Mouse (Mus musculus) midbrain, embryonic 15.5 days (tissue): ENCODE measurements around the gene Olfr1311. TPM values are rescaled to one million over a fixed set of nuclear protein-coding genes. Genes with fewer than 3 reads are reported as not detected.
"Not testable (repeated sequence)": the region's sequence is repeated elsewhere in the genome, so short reads cannot be mapped to it uniquely, and the experiment has no call there.

Experiments
- ATAC-seq: fragments of 200-750 bp; cut with Nextera tagmentation; replicated peaks from 2 replicates; pipeline ENCODE4 v1.8.0; 2017; ENCODE audit warnings: moderate TSS enrichment
- H3K27ac ChIP-seq: fragments of 300-500 bp; sonication (generic); 2 replicates; pipeline ENCODE4 v1.5.1; 2015; ENCODE audit warnings: mild to moderate bottlenecking, inconsistent platforms
- H3K27me3 ChIP-seq: fragments of 300-500 bp; sonication (generic); replicated peaks from 2 replicates; pipeline ENCODE4 v1.6.1; 2015; ENCODE audit warnings: inconsistent platforms
- H3K36me3 ChIP-seq: fragments of 300-500 bp; sonication (generic); replicated peaks from 2 replicates; pipeline ENCODE4 v1.6.1; 2015; ENCODE audit warnings: inconsistent platforms
- H3K4me1 ChIP-seq: fragments of 300-500 bp; sonication (generic); 2 replicates; pipeline ENCODE4 v1.6.1; 2015; ENCODE audit warnings: inconsistent platforms
- H3K4me2 ChIP-seq: fragments of 300-500 bp; sonication (generic); 2 replicates; pipeline ENCODE4 v1.6.1; 2015; ENCODE audit warnings: inconsistent platforms, mild to moderate bottlenecking, moderate library complexity
- H3K4me3 ChIP-seq: fragments of 300-500 bp; sonication (generic); 2 replicates; pipeline ENCODE4 v1.5.1; 2015; ENCODE audit warnings: mild to moderate bottlenecking, inconsistent platforms
- H3K9ac ChIP-seq: fragments of 300-500 bp; sonication (generic); 2 replicates; pipeline ENCODE4 v1.6.1; 2015; ENCODE audit warnings: mild to moderate bottlenecking, inconsistent platforms
- H3K9me3 ChIP-seq: fragments of 300-500 bp; sonication (generic); 2 replicates; pipeline ENCODE4 v1.6.1; 2016; ENCODE audit warnings: inconsistent platforms
- WGBS: fragments of 180-500 bp; shearing (Covaris S2); methylation state at CpG from one replicate; pipeline ENCODE4 v1.1.7; 2015; ENCODE audit warnings: mixed read lengths; 5-methylcytosine and 5-hydroxymethylcytosine counted together
- polyA plus RNA-seq: library from polyadenylated mRNA; unstranded; fragments of >200 nt; fragmentation: Nextera tagmentation; extraction: Ambion mirVana; gene quantifications from 2 replicates; pipeline ENCODE4 v1.2.1, GENCODE M21; 2015

The Olfr1311 gene
- polyA plus RNA-seq: not detected in 2 replicates

GRCm38 (mm10) chr2:112024312-112024711 lies at the start of gene Olfr1311:
Gene Olfr1311, minus strand, starts transcription at chr2:112024412.
- WGBS: 95% methylated on average over 2 of the region's 2 CpGs
- no peaks in the 10 kb centered on the region for H3K4me1 ChIP-seq
- H3K36me3 ChIP-seq: no peaks in the 10 kb centered on the region
- H3K9ac ChIP-seq: no peak within 1 kb of the TSS
- H3K9me3 ChIP-seq: no peaks in the 10 kb centered on the region
- no peak within 1 kb of the TSS for H3K4me3 ChIP-seq
- no peak within 1 kb of the TSS for H3K27ac ChIP-seq
- no peak for ATAC-seq
- no peak within 1 kb of the TSS for H3K4me2 ChIP-seq
- H3K27me3 ChIP-seq: no peaks in the 10 kb centered on the region

GRCm38 (mm10) chr2:112050138-112050537 lies 25.9 kb upstream of the Olfr1311 start, which contains the start of gene Olfr1312:
Gene Olfr1312, minus strand, starts transcription at chr2:112050238.
- Histone ChIP-seq H3K4me3 (no peak within 1 kb of the TSS), H3K9me3 (no peaks in the 10 kb centered on the region), H3K4me2 (no peak within 1 kb of the TSS), H3K36me3 (no peaks in the 10 kb centered on the region), H3K4me1 (no peaks in the 10 kb centered on the region), H3K27me3 (no peaks in the 10 kb centered on the region), H3K9ac (no peak within 1 kb of the TSS), H3K27ac (no peak within 1 kb of the TSS)
- no peak for ATAC-seq
- 31% methylated on average over 1 of the region's 1 CpGs for WGBS

DNA sequence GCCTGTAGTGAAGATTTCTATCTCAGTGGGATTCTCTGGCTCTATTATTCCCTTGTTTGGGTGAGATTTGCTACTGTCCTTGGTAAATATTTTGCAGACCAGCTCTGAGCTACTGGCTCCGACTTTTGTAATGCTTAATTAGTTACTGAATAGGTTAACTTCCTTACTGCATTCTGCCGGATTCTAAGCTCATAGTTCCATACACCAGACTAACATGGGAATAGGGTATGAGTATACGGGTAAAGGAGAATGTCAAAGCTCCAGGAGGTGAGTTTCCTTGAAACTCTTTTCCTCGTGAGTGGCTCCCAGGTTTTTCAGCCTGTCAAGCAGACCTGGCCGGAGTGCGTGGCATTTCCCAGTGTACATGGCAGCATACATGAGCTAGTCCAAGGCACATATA lies 2.8 kb upstream of the Olfr1311 start:
- H3K27me3 ChIP-seq, H3K4me3 ChIP-seq, H3K36me3 ChIP-seq, ATAC-seq, H3K4me1 ChIP-seq, H3K9ac ChIP-seq, H3K4me2 ChIP-seq, H3K27ac ChIP-seq, H3K9me3 ChIP-seq: not testable (repeated sequence)
- 58% methylated on average over 6 of the region's 6 CpGs for WGBS

- no peak overlapping the region for H3K9ac ChIP-seq
- WGBS: 83% methylated on average over 3 of the region's 3 CpGs
- no peak overlapping the region for H3K4me3 ChIP-seq
- no peak overlapping the region for H3K4me2 ChIP-seq
- no peak for ATAC-seq
- no peaks in the 10 kb centered on the region for H3K27me3 ChIP-seq
- no peaks in the 10 kb centered on the region for H3K36me3 ChIP-seq
- no peaks in the 10 kb centered on the region for H3K9me3 ChIP-seq
- H3K27ac ChIP-seq: no peak overlapping the region
- H3K4me1 ChIP-seq: no peaks in the 10 kb centered on the region
Observed at GRCm38 (mm10) chr2:112014900-112015299, 9.3 kb downstream of the Olfr1311 start.

DNA sequence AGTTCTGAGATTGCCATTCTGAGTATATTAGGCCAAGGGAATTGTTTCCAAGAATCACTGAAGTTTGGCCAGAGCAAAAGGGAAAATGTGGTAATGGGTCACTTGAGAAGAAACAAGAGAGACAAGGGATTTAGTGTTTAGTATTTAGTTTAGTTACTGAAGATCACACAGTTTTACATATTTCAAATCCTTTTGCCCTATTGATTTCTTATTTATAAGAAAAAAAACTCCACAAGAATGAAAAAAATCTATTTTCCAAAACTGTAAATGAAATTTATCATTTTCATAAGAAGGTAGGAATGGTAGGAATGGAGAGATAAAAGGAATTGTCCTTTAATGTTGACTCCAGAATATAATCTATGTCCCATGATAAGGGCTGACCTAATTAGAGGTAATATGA lies 11.6 kb downstream of the Olfr1311 start, which contains the start of gene Olfr1310:
Gene Olfr1310 (minus strand): TSS at position 101 of the 400 bp plus-strand sequence.
- Histone ChIP-seq H3K9ac (no peak within 1 kb of the TSS), H3K36me3 (no peaks in the 10 kb centered on the region), H3K4me2 (no peak within 1 kb of the TSS), H3K4me3 (no peak within 1 kb of the TSS), H3K9me3 (no peaks in the 10 kb centered on the region), H3K27me3 (no peaks in the 10 kb centered on the region), H3K4me1 (no peaks in the 10 kb centered on the region), H3K27ac (no peak within 1 kb of the TSS)
- no peak for ATAC-seq

- Histone ChIP-seq H3K27ac (no peak within 1 kb of the TSS), H3K9ac (no peak within 1 kb of the TSS), H3K27me3 (no peaks in the 10 kb centered on the region), H3K36me3 (no peaks in the 10 kb centered on the region), H3K4me1 (no peaks in the 10 kb centered on the region), H3K4me2 (no peak within 1 kb of the TSS), H3K9me3 (no peaks in the 10 kb centered on the region), H3K4me3 (no peak within 1 kb of the TSS)
- no peak for ATAC-seq
- WGBS: 76% methylated on average over 1 of the region's 1 CpGs
Observed at GRCm38 (mm10) chr2:111990181-111990580, 34.0 kb downstream of the Olfr1311 start, which contains the start of gene Olfr1309. Gene Olfr1309, minus strand, starts transcription at chr2:111990281.

Other genes starting within 250 kb of the Olfr1311 start
- not detected in 2 replicates for gene Olfr1302, start 247.0 kb downstream of the Olfr1311 start, polyA plus RNA-seq
- not detected in 2 replicates for gene Olfr1303, start 204.1 kb downstream of the Olfr1311 start, polyA plus RNA-seq
- gene Olfr1305, start 147.3 kb downstream of the Olfr1311 start, polyA plus RNA-seq: not detected in 2 replicates
- gene Olfr1306, start 108.1 kb downstream of the Olfr1311 start, polyA plus RNA-seq: not detected in 2 replicates
- gene Olfr1307, start 75.0 kb downstream of the Olfr1311 start, polyA plus RNA-seq: 0.01 TPM in 1 of 2 replicates, not detected in the other
- not detected in 2 replicates for gene Olfr1308, start 59.5 kb downstream of the Olfr1311 start, polyA plus RNA-seq
- not detected in 2 replicates for gene Olfr1309, start 34.1 kb downstream of the Olfr1311 start, polyA plus RNA-seq
- gene Olfr1310, start 11.7 kb downstream of the Olfr1311 start, polyA plus RNA-seq: not detected in 2 replicates
- not detected in 2 replicates for gene Olfr1312, start 25.8 kb upstream of the Olfr1311 start, polyA plus RNA-seq
- not detected in 2 replicates for gene Olfr1313, start 53.4 kb upstream of the Olfr1311 start, polyA plus RNA-seq
- not detected in 2 replicates for gene Olfr1314, start 72.4 kb upstream of the Olfr1311 start, polyA plus RNA-seq
- gene Olfr1315-ps1, start 91.0 kb upstream of the Olfr1311 start, polyA plus RNA-seq: not detected in 2 replicates
- not detected in 2 replicates for gene Olfr1316, start 110.6 kb upstream of the Olfr1311 start, polyA plus RNA-seq
- gene Olfr1317, start 115.9 kb upstream of the Olfr1311 start, polyA plus RNA-seq: not detected in 2 replicates
- not detected in 2 replicates for gene Olfr1318, start 129.8 kb upstream of the Olfr1311 start, polyA plus RNA-seq
- 21.9 and 26.0 TPM in 2 replicates for gene Lpcat4, start 215.1 kb upstream of the Olfr1311 start, polyA plus RNA-seq
- gene Nutm1, start 234.9 kb upstream of the Olfr1311 start, polyA plus RNA-seq: not detected in 2 replicates
- 153 and 158 TPM in 2 replicates for gene Nop10, start 237.5 kb upstream of the Olfr1311 start, polyA plus RNA-seq
- gene Slc12a6, start 241.4 kb upstream of the Olfr1311 start, polyA plus RNA-seq: 19.4 and 21.2 TPM in 2 replicates
- not detected in 2 replicates for gene Gm21985, start 241.9 kb upstream of the Olfr1311 start, polyA plus RNA-seq